Mouse (Mus musculus): ENCODE measurements around the gene Pdzd2.

DNA sequence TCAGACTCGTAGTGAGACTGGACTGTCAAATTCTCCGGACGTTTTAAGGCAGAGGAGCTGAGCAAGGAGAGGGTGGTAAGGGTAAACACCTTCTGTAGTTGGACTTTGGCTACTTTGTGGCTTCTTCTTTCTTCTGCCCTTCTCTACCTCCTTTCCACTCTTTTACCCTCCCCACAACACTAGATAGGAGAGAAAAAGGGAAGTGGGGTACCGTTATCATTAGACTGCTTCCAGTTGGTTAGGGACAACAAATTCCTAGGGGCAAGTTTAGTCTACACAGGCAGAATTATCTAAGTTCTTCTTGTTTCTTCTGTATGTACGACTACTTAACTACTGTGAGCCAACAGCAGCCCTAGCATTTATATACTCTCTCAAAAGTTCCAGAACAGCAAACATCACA, 334.1 kb downstream of the Pdzd2 start:
- TF ChIP-seq CTCF (IDR thresholded peaks at IDR 0.05) (no peak), EP300 (IDR thresholded peaks at IDR 0.05) (no peak)
